Mouse (Mus musculus) brain, embryonic 14.5 days (tissue): ENCODE data around the gene Pdpk1.

Source experiments
- CTCF ChIP-seq: fragments of 200-500 bp; IDR thresholded peaks from 2 replicates; pipeline ENCODE4 v1.5.1; 2012; ENCODE audit warnings: inconsistent platforms, mild to moderate bottlenecking, moderate library complexity, borderline replicate concordance; ENCODE audit not compliant: insufficient read depth, insufficient read length; ENCODE audit errors: extremely low read depth
- POLR2A ChIP-seq: fragments of 200-500 bp; IDR thresholded peaks from 2 replicates; pipeline ENCODE4 v1.6.1; 2012; ENCODE audit warnings: mild to moderate bottlenecking, inconsistent platforms, borderline replicate concordance; ENCODE audit not compliant: poor library complexity, insufficient read depth, insufficient read length, severe bottlenecking; ENCODE audit errors: extremely low read depth

- TF ChIP-seq POLR2A: peak; percentile 84
- TF ChIP-seq CTCF: no peak
Observed at GRCm38 (mm10) chr17:24072919-24073696, 77.6 kb downstream of the Pdpk1 start, which contains the start of gene Kctd5.
